In the genomic region with DNA sequence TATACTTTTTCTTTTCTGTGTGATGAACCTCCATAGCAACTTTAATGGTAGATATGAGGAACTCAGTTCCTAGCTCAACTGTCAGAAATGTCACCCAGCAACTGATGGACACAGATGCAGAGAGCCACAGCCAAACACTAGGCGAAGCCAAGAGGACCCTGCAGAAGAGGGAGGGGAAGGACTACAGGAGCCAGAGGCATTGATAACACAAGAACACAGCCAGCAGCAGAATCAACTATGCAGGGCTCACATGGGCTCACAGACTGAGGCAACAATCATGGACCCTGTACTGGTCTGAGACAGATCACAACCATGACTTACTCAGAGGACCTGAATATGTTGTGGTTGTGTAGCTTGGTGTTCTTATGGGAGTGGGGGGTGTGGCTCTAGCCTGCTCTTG, we compare ENCODE assay signal across 21 mouse cellular contexts. TPM values are rescaled to one million over a fixed set of nuclear protein-coding genes. Genes with fewer than 3 reads are reported as not detected.
A peak's percentile ranks its signal among the peaks of the same experiment; 100 is the strongest.
DNase-seq lines count a peak whose midpoint lies in the region; ATAC-seq and TF ChIP-seq lines count a peak whose summit lies in the region.
"Had no signal": no experiment of that assay in that cellular context is flagged by ENCODE, and none has a peak within 500 bp of the region (broad histone marks: within the 10 kb centered on the region; RNA-seq: fewer than 3 reads in every experiment).

No protein-coding gene starts in this region.

- 50% methylated on average over 1 of the region's 1 CpGs for WGBS in heart, embryonic 11.5 days (ENCODE audit: insufficient replicate concordance)

- no peak for TF ChIP-seq POLR2A in testis, adult 2 months (IDR thresholded peaks at IDR 0.05; ENCODE audit: control insufficient read depth, low read depth, low read length)

- H3K36me3 ChIP-seq in heart, embryonic 11.5 days (ENCODE audit: control insufficient read depth, insufficient read depth, low read length): no peaks in the 10 kb centered on the region
- H3K36me3 ChIP-seq in testis, adult 2 months (ENCODE audit: control insufficient read depth, insufficient read depth, low read length): no peaks in the 10 kb centered on the region
- H3K36me3 ChIP-seq: embryonic facial prominence, embryonic 15.5 days had no signal

- H3K27me3 ChIP-seq in heart, embryonic 11.5 days (ENCODE audit: control insufficient read depth, insufficient read depth, low read length): no peaks in the 10 kb centered on the region
- no peaks in the 10 kb centered on the region for H3K27me3 ChIP-seq in testis, adult 2 months (ENCODE audit: control insufficient read depth, insufficient read depth, low read length)
- H3K27me3 ChIP-seq: embryonic facial prominence, embryonic 15.5 days; hindbrain, embryonic 12.5 days had no signal

- H3K4me2 ChIP-seq in heart, embryonic 11.5 days: no peak overlapping the region
- H3K4me2 ChIP-seq: embryonic facial prominence, embryonic 15.5 days; hindbrain, embryonic 12.5 days had no signal

- ATAC-seq in heart, embryonic 11.5 days (replicated peaks; ENCODE audit: insufficient number of reproducible peaks, low FRiP score, low TSS enrichment): no peak
- ATAC-seq: forebrain, embryonic 14.5 days; hindbrain, embryonic 16.5 days; inflammation-experienced regulatory T-cells, adult 6 months; intestine, postnatal 0 days had no signal

- no peak for DNase-seq in heart, adult 8-10 months (ENCODE audit: low spot score)
- no peak for DNase-seq in testis, postnatal 10 days (ENCODE audit: low spot score)
- DNase-seq in heart, postnatal 10 days: peak; percentile 38 to 50
- no peak for DNase-seq in embryo, embryonic 10 days (ENCODE audit: low spot score)
- DNase-seq: adrenal gland, adult 8-10 months; adrenal gland, postnatal 36 days; cerebellum, adult 2 months; cerebellum, postnatal 10 days; embryo, embryonic 11 days; gastrocnemius, postnatal 10 days; kidney, adult 8-10 months had no signal

- no peak overlapping the region for H3K4me3 ChIP-seq in heart, embryonic 11.5 days (ENCODE audit: low read depth, low read length)
- peak overlapping the region; percentile 39 for H3K4me3 ChIP-seq in testis, adult 2 months (ENCODE audit: control insufficient read depth, low read depth, low read length)
- H3K4me3 ChIP-seq: embryonic facial prominence, embryonic 15.5 days; erythroblast, embryonic 14.5 days; forebrain, embryonic 10.5 days; hindbrain, embryonic 12.5 days had no signal

- intact Hi-C loops in heart, postnatal 10 days (cut with DNase I): no loop called here

- no peaks in the 10 kb centered on the region for H3K9me3 ChIP-seq in heart, embryonic 11.5 days (replicated peaks; ENCODE audit: control insufficient read depth, low read length)
- H3K9me3 ChIP-seq: embryonic facial prominence, embryonic 15.5 days; forebrain, embryonic 10.5 days; hindbrain, embryonic 12.5 days had no signal

- H3K9ac ChIP-seq in heart, embryonic 11.5 days (ENCODE audit: low read depth, low read length): 0 out of 2 replicates have a peak overlapping the region, but pooled peaks have one; percentile 22
- H3K9ac ChIP-seq: embryonic facial prominence, embryonic 15.5 days; hindbrain, embryonic 12.5 days had no signal

- no peak for TF ChIP-seq CTCF in testis, adult 2 months (IDR thresholded peaks at IDR 0.05; ENCODE audit: control insufficient read depth, insufficient read depth, insufficient replicate concordance, low read depth, low read length)

- H3K27ac ChIP-seq in heart, embryonic 11.5 days (ENCODE audit: low read depth, low read length): no peak overlapping the region
- peak overlapping the region; percentile 66 for H3K27ac ChIP-seq in testis, adult 2 months (ENCODE audit: control insufficient read depth, insufficient read depth, low read depth, low read length)
- H3K27ac ChIP-seq: embryonic facial prominence, embryonic 15.5 days; forebrain, embryonic 10.5 days; hindbrain, embryonic 12.5 days had no signal

- 0 out of 2 replicates have a peak, but pooled peaks cover 4% of the 10 kb centered on the region for H3K4me1 ChIP-seq in heart, embryonic 11.5 days (ENCODE audit: control insufficient read depth, insufficient read depth, low read length)
- H3K4me1 ChIP-seq in testis, adult 2 months (ENCODE audit: control insufficient read depth, insufficient read depth, low read length): peaks cover 3% of the 10 kb centered on the region
- H3K4me1 ChIP-seq: forebrain, embryonic 10.5 days; hindbrain, embryonic 12.5 days had no signal

RNA-seq across cellular contexts. Expression of gene Elf2, which starts 56.1 kb away (rescaled TPM):
- polyA plus RNA-seq in heart, embryonic 11.5 days (2014; fragmentation: Nextera tagmentation; extraction: Ambion mirVana): 44.5 and 48.2 TPM in 2 replicates
- total RNA-seq in heart, adult 8-10 months (2022): 10 to 100 TPM; 40.6 to 52.9 (median 50.9) TPM
- 83.2 and 87.8 TPM in 2 replicates for polyA plus RNA-seq in testis, adult 2 months (2012; rRNA removed)
- 10 to 100 TPM; 79.8 to 85.1 TPM for total RNA-seq in heart, postnatal 10 days (2021)

Comparison
In these comparisons a context has a peak if more than half of its experiments do, and no peak if none do; other contexts are left out.
1. DNase-seq: peak in heart, postnatal 10 days (2 of 2); none in heart, adult 8-10 months (single experiment), testis, postnatal 10 days (single experiment) and embryo, embryonic 10 days (single experiment).